Mouse (Mus musculus) kidney, adult 9 months (tissue): ENCODE data around the gene Mpp1.
"Not testable (repeated sequence)": the region's sequence is repeated elsewhere in the genome, so short reads cannot be mapped to it uniquely, and the experiment has no call there.

ENCODE experiments used
- DNase-seq: peaks from one replicate; pipeline ENCODE4 v3.0.0; 2022

The Mpp1 gene

GRCm38 (mm10) chrX:75130467-75131160, at the start of gene Mpp1:
TSS of gene Mpp1 (minus strand) at chrX:75131016.
- peak; percentile 86 for DNase-seq

- no peak for DNase-seq
These were observed 32.9 kb upstream of the Mpp1 start, which contains the start of gene Smim9 for GRCm38 (mm10) chrX:75163670-75164069. TSS of gene Smim9 (minus strand) at chrX:75163770.

DNA sequence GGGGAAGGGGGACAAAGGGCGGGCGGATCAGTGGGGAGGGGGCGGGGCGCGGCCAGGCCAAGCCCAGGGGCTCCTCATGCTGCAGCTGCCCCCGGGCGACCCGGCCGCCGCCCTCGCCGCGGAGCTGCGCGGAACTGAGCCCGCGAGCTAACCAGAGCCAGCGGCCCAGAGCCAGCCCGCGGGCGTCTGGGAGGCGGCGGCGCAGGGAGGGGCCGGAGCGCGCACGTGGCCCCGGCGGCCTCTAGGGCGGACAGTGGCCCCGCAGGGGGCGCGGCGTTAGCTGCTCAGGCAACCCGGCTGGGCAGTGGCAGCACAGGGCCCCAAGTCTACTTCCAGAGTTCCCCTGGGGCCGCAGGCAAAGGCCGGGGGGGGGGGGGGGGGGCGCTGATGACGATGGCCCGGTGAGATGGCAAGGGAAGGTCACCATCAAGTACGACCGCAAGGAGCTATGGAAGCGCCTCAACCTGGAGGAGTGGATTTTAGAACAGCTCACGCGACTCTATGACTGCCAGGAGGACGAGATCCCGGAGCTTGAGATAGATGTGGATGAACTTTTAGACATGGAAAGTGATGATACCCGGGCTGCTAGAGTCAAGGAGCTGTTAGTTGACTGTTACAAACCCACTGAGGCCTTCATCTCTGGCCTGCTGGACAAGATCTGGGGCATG, 24.9 kb upstream of the Mpp1 start:
- DNase-seq, result peak; percentile 54

- no peak for DNase-seq
These were observed 21.4 kb upstream of the Mpp1 start for GRCm38 (mm10) chrX:75152249-75152648.

DNA sequence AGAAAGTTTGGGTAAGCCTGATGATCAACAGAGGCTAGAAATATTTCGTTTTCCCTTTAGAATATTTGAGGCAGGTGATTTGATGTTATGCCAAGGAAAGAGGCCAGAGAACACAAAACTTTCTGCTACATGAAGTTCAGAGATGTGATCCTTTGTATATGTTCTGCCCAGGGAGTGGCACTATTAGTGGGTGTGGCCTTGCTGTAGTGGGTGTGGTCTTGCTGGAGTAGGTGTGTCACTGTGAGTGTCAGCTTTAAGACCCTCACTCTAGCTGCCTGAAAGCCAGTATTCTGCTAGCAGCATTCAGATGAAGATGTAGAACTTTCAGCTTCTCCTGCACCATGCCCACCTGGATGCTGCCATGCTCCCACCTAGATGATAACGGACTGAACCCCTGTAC, 19.5 kb upstream of the Mpp1 start:
- no peak for DNase-seq

GRCm38 (mm10) chrX:75148414-75148813, 17.6 kb upstream of the Mpp1 start:
- DNase-seq, result no peak

DNA sequence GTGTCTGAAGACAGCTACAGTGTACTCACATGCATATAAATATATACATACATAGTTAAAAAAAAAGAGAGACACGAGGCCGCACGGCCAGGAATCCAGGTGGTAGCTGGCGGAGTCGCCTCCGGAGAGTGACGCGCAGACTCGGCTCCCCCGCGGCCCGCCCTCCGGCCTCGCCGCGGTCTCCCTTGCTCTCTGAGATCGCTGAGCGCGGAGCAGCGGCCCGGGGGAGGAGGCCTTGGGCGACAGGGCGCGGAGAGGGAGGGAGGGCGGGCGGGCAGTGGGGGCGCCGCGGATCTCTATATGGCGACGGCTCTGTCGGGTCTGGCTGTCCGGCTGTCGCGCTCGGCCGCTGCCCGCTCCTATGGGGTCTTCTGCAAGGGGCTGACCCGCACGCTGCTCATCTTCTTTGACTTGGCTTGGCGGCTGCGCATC, 12.3 kb upstream of the Mpp1 start:
- DNase-seq, result not testable (repeated sequence)

DNA sequence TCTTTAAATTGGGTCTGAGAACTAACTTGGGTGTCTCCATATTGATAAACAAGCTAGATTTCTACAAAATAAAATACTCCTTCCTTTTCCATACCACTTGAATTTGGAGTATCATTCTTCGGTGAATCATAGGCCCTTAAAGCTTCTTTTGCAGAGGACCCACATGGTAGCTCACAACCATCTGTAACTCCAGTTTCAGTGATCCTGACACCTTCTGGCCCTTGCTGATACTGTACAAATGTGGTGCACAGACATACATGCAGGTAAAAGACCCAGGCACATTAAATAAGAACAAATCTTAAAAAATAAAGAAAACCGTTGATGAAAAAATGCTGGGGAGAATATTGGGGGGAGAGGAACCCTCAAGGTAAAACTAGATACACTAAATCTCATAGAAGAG, 7.4 kb upstream of the Mpp1 start:
- DNase-seq, result no peak

- DNase-seq, result no peak
These were observed 6.9 kb upstream of the Mpp1 start for GRCm38 (mm10) chrX:75137729-75138128.

GRCm38 (mm10) chrX:75136938-75137337, 6.1 kb upstream of the Mpp1 start:
- DNase-seq, result peak; percentile 17

GRCm38 (mm10) chrX:75129474-75129873, 1.3 kb downstream of the Mpp1 start:
- DNase-seq, result no peak

- peak; percentile 72 for DNase-seq
These were observed 2.4 kb downstream of the Mpp1 start for GRCm38 (mm10) chrX:75128333-75128980.

DNA sequence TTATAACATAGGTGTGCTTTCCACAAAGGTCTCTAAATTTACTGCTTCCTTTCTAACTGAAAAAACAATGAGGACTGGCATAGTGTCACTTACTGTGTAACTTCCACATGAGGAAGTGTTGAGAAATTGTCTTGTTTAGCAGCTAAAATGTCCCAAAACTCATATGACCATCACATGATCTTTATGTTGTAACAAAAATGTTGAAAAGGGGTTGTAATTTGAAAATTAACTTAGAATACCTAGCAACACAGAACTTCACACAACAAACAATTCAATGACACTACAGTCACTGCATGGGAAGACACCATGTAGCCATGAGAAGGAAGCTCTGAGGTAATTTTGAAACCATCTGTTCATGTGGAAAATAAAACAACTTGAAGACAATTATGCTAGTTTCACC, 3.9 kb downstream of the Mpp1 start:
- DNase-seq, result no peak

DNA sequence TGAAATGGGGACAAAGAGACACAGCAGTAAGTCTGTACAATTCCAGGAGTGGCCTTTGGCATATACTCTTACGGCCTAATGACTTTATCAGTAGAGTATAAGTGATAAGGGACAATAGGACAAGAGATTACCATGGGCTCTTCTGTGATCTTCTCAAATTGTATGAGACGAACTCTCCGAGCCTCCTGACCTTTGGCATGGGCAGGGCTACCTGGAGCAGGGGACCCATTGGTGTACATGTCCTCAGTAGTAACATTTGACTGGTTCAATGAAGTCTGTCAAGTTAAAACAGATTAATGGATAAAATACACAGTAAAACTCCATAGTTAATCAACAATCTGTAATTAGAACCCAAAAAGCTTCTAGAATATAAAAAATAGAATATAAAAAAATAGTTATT, 5.2 kb downstream of the Mpp1 start:
- peak; percentile 59 for DNase-seq

GRCm38 (mm10) chrX:75115550-75115949, 15.3 kb downstream of the Mpp1 start:
- no peak for DNase-seq

GRCm38 (mm10) chrX:75102293-75102692, 28.5 kb downstream of the Mpp1 start:
- no peak for DNase-seq

DNA sequence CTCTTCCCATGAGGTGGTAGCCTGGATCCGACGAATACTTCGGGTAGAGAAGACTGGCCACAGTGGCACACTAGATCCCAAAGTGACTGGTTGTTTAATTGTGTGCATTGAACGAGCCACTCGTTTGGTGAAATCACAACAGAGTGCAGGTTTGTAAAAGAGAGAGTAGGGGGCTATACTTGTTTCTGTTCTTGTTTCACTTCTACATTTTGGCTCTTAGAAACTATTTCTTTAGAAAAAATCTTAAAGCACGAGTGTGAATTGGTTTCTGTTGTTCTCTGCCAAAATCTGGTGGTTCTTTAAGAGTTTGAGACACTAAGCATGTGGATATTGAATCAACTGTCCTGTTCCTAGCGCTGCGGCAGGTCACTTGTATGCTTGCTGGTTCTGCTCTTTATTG, 32.0 kb downstream of the Mpp1 start:
- DNase-seq, result no peak

GRCm38 (mm10) chrX:75096163-75096770, 34.5 kb downstream of the Mpp1 start:
- DNase-seq, result no peak

- peak; percentile 97 for DNase-seq
These were observed 35.2 kb downstream of the Mpp1 start, which contains the start of gene Dkc1 for GRCm38 (mm10) chrX:75095369-75096162. TSS of gene Dkc1 (plus strand) at chrX:75095854.

- DNase-seq, result no peak
These were observed 45.2 kb downstream of the Mpp1 start for GRCm38 (mm10) chrX:75085654-75086053.

DNA sequence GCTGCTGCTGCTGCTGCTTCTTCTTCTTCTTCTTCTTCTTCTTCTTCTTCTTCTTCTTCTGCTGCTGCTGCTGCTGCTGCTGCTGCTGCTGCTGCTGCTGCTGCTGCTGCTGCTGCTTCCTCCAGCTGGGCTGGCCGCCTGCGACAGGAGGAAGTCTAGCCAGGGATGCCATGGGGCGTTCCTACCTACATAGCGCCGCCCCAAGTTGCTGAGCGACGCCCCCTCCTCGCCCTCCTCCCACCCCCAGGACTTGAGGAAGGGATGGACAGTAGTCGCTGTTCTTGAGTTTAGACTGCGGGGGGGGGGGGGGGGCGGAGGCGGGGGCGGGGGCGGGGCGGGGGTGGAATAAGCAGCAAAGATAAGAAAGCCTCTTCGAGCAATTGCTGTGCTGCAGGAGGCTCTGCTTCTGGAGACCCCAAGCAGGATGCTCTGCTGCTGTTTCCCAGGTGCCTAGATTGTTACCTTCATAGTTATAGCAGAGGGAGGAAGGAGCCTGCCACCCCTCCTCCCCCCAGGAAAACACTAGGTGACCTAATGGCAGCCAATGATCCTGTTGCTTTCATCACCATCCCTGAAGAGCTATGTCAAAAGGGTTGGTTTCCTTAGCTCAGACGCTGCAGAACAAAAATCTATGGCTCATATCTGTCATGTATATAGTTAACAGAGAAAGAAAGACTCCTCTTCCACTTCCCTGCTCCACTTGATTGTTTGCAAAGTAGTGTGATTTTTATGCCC, 45.9 kb downstream of the Mpp1 start, which contains the start of gene Gab3:
Gab3 (minus strand) TSS at position 685 of the 735 bp plus-strand sequence.
- DNase-seq, result peak; percentile 37
